Mouse (Mus musculus) heart, postnatal 25 days (tissue): ENCODE data around the gene Rem1. TPM values are rescaled to one million over a fixed set of nuclear protein-coding genes. Genes with fewer than 3 reads are reported as not detected.
"Not testable (repeated sequence)": the region's sequence is repeated elsewhere in the genome, so short reads cannot be mapped to it uniquely, and the experiment has no call there.

Source experiments
- DNase-seq: peaks from one replicate; pipeline ENCODE4 v3.0.0; 2022; ENCODE audit warnings: low spot score
- intact Hi-C: fragments of 180-260 bp; cut with DNase I; formaldehyde crosslinking; loops from one replicate; pipeline ENCODE4 v1.15.1; 2025
- total RNA-seq, 2 experiments: library from RNA; stranded (reverse); gene quantifications; 2 replicates each; pipeline ENCODE4 v1.2.3; 2021

Gene Rem1
- total RNA-seq, 2 experiments from 2014 or later, result 7.7 to 8.5 TPM

- intact Hi-C loops, result no loop called here
Observed at GRCm38 (mm10) chr2:152624566-152624965, 2.2 kb upstream of the Rem1 start.

GRCm38 (mm10) chr2:152625256-152625655 is 1.5 kb upstream of the Rem1 start:
- intact Hi-C loops, result no loop called here
- DNase-seq, result no peak

More at GRCm38 (mm10) chr2:152624566-152624965, 2.2 kb upstream of the Rem1 start:
- DNase-seq, result no peak

- intact Hi-C loops, result no loop called here
- no peak for DNase-seq
Observed at GRCm38 (mm10) chr2:152628066-152628465, 1.3 kb downstream of the Rem1 start.

- no peak for DNase-seq
- intact Hi-C loops, result no loop called here
Observed at GRCm38 (mm10) chr2:152629239-152629638, 2.5 kb downstream of the Rem1 start.

GRCm38 (mm10) chr2:152629904-152630303 is 3.2 kb downstream of the Rem1 start:
- intact Hi-C loops, result no loop called here
- DNase-seq, result no peak

GRCm38 (mm10) chr2:152633334-152633733 is 6.6 kb downstream of the Rem1 start:
- no peak for DNase-seq
- intact Hi-C loops, result no loop called here

GRCm38 (mm10) chr2:152634311-152634710 is 7.6 kb downstream of the Rem1 start:
- intact Hi-C loops, result no loop called here
- DNase-seq, result no peak

- intact Hi-C loops, result no loop called here
- DNase-seq, result peak; percentile 83
Observed at GRCm38 (mm10) chr2:152636246-152637005, 9.7 kb downstream of the Rem1 start.

GRCm38 (mm10) chr2:152637006-152637322 is 10.2 kb downstream of the Rem1 start:
- intact Hi-C loops, result no loop called here
- no peak for DNase-seq

- intact Hi-C loops, result no loop called here
- DNase-seq, result no peak
Observed at GRCm38 (mm10) chr2:152637381-152637780, 10.6 kb downstream of the Rem1 start.

GRCm38 (mm10) chr2:152638865-152639264 is 12.1 kb downstream of the Rem1 start:
- intact Hi-C loops, result no loop called here
- no peak for DNase-seq

- intact Hi-C loops, result no loop called here
- DNase-seq, result peak; percentile 54
Observed at GRCm38 (mm10) chr2:152639406-152640113, 12.8 kb downstream of the Rem1 start.

GRCm38 (mm10) chr2:152652901-152653620 is 26.3 kb downstream of the Rem1 start:
- DNase-seq, result peak; percentile 61
- intact Hi-C loops, result no loop called here

- DNase-seq, result peak; percentile 45
- intact Hi-C loops, result no loop called here
Observed at GRCm38 (mm10) chr2:152653874-152654715, 27.3 kb downstream of the Rem1 start.

- no peak for DNase-seq
- intact Hi-C loops, result loop anchor here (1.0 to 5.0 kb wide), 2 partner anchors 42 to 105 kb away; no protein-coding TSS in a partner anchor
Observed at GRCm38 (mm10) chr2:152657398-152657797, 30.6 kb downstream of the Rem1 start.

GRCm38 (mm10) chr2:152661163-152661562 is 34.4 kb downstream of the Rem1 start:
- DNase-seq, result no peak
- intact Hi-C loops, result no loop called here

GRCm38 (mm10) chr2:152666191-152666590 is 39.4 kb downstream of the Rem1 start:
- DNase-seq, intact Hi-C loops: not testable (repeated sequence)

- intact Hi-C loops, result no loop called here
- DNase-seq, result peak; percentile 85
Observed at GRCm38 (mm10) chr2:152669256-152669638, 42.5 kb downstream of the Rem1 start, which contains the start of gene H13. H13 (plus strand) TSS chr2:152669461.

GRCm38 (mm10) chr2:152669639-152670484 is 43.1 kb downstream of the Rem1 start:
- DNase-seq, result no peak
- intact Hi-C loops, result no loop called here
